Mouse (Mus musculus) liver, embryonic 12.5 days (tissue): ENCODE results near the gene Epn1. TPM values are rescaled to one million over a fixed set of nuclear protein-coding genes. Genes with fewer than 3 reads are reported as not detected.

ENCODE experiments used
- ATAC-seq: fragments of 200-750 bp; cut with Nextera tagmentation; 2 replicates; pipeline ENCODE4 v1.8.0; 2017; ENCODE audit warnings: moderate number of reproducible peaks, mild to moderate bottlenecking, moderate library complexity
- H3K27ac ChIP-seq: fragments of 300-500 bp; sonication (generic); 2 replicates; pipeline ENCODE4 v1.5.1; 2016; ENCODE audit warnings: mild to moderate bottlenecking
- H3K27me3 ChIP-seq: fragments of 300-500 bp; sonication (generic); replicated peaks from 2 replicates; pipeline ENCODE4 v1.6.1; 2016; ENCODE audit warnings: mild to moderate bottlenecking, moderate library complexity
- H3K36me3 ChIP-seq: fragments of 300-500 bp; sonication (generic); 2 replicates; pipeline ENCODE4 v1.6.1; 2016; ENCODE audit warnings: mild to moderate bottlenecking, moderate library complexity
- H3K4me1 ChIP-seq: fragments of 300-500 bp; sonication (generic); 2 replicates; pipeline ENCODE4 v1.6.1; 2016
- H3K4me2 ChIP-seq: fragments of 300-500 bp; sonication (generic); 2 replicates; pipeline ENCODE4 v1.6.1; 2016; ENCODE audit warnings: mild to moderate bottlenecking, moderate library complexity
- H3K4me3 ChIP-seq: fragments of 300-500 bp; sonication (generic); 2 replicates; pipeline ENCODE4 v1.5.1; 2016; ENCODE audit warnings: mild to moderate bottlenecking, moderate library complexity
- H3K9ac ChIP-seq: fragments of 300-500 bp; sonication (generic); 2 replicates; pipeline ENCODE4 v1.6.1; 2016; ENCODE audit warnings: mild to moderate bottlenecking, moderate library complexity
- H3K9me3 ChIP-seq: fragments of 300-500 bp; sonication (generic); replicated peaks from 2 replicates; pipeline ENCODE4 v1.6.1; 2016; ENCODE audit warnings: mild to moderate bottlenecking, moderate library complexity
- WGBS: fragments of 180-500 bp; shearing (Covaris S2); methylation state at CpG from one replicate; pipeline ENCODE4 v1.1.7; 2016; ENCODE audit not compliant: insufficient replicate concordance; 5-methylcytosine and 5-hydroxymethylcytosine counted together
- polyA plus RNA-seq: library from polyadenylated mRNA; unstranded; fragments of >200 nt; fragmentation: Nextera tagmentation; extraction: Ambion mirVana; gene quantifications from 2 replicates; pipeline ENCODE4 v1.2.1, GENCODE M21; 2016

Gene Epn1
- polyA plus RNA-seq, 1 experiment from 2014 or later, result 66.2 TPM

- no peak for ATAC-seq
- H3K36me3 ChIP-seq, result peaks cover 77% of the 10 kb centered on the region
- WGBS, result 89% methylated on average over 2 of the region's 2 CpGs
- H3K4me2 ChIP-seq, result peak overlapping the region; percentile 87
- H3K4me3 ChIP-seq, result peak overlapping the region; percentile 99
- no peaks in the 10 kb centered on the region for H3K27me3 ChIP-seq
- peaks cover 80% of the 10 kb centered on the region for H3K4me1 ChIP-seq
- peak overlapping the region; percentile 98 for H3K9ac ChIP-seq
- H3K9me3 ChIP-seq, result no peaks in the 10 kb centered on the region
- peak overlapping the region; percentile 97 for H3K27ac ChIP-seq
Observed at GRCm38 (mm10) chr7:5081939-5082338, 1.9 kb downstream of the Epn1 start.

GRCm38 (mm10) chr7:5083325-5084105, 3.5 kb downstream of the Epn1 start:
- no peak for ATAC-seq
- H3K27me3 ChIP-seq, result no peaks in the 10 kb centered on the region
- H3K9ac ChIP-seq, result no peak overlapping the region
- 0 out of 2 replicates have a peak overlapping the region, but pooled peaks have one; percentile 2 for H3K4me3 ChIP-seq
- H3K4me2 ChIP-seq, result peak overlapping the region; percentile 87
- H3K27ac ChIP-seq, result peak overlapping the region; percentile 36; the same call in 1 of the 2 replicates
- H3K9me3 ChIP-seq, result no peaks in the 10 kb centered on the region
- peaks cover 77% of the 10 kb centered on the region for H3K36me3 ChIP-seq
- 79% methylated on average over 18 of the region's 18 CpGs for WGBS
- H3K4me1 ChIP-seq, result peaks cover 75% of the 10 kb centered on the region

DNA sequence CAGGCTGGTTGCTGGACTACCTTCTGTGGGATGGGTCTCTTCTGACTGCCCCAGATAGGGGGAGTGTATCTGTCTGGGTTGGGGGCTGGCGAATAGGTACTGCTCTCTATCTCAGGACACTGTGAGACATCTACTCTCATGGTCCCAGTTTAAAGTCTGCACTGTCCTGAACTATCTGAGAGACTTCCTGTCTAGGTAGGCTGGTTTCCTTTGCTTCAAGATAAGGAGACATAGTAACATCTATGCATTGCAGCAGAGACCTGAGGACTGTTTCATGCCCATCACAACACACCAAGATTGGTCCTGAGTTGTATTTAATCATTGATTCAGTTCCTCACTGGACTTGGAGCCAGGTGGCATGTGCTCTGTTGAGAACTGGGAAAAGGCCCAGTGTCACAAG, 5.5 kb downstream of the Epn1 start:
- Histone ChIP-seq H3K36me3 (peaks cover 85% of the 10 kb centered on the region), H3K4me2 (no peak overlapping the region), H3K27me3 (no peaks in the 10 kb centered on the region), H3K27ac (no peak overlapping the region), H3K9me3 (no peaks in the 10 kb centered on the region), H3K9ac (no peak overlapping the region; the same call in 1 of the 2 replicates), H3K4me3 (no peak overlapping the region), H3K4me1 (peaks cover 64% of the 10 kb centered on the region)
- ATAC-seq, result no peak
- 28% methylated on average over 1 of the region's 1 CpGs for WGBS

DNA sequence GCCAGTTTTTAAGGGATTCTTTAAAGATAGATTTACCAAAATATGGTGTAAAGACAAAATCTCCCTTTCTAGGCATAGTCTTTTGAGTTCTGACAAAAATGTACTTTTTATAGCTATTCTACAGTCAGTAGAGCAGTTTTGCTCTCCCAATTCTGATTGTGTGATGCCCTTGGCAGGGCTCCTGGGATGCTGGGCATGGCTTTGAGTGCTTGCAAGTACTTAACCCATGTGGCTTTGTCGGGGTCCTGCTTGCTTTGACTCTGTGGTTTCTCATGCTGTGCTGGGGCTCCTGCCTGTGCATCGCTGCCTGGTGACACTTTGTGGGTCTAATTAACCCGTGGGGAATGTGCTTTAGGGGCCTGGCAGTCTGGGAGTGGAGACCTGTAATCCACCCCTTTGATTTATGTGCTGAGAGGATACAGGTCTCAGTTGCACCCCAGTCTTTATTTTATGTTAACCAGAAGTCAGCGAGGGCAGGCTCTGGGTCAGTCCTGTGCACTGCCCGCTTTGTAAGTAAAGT, 6.9 kb downstream of the Epn1 start:
- Histone ChIP-seq H3K4me1 (peaks cover 56% of the 10 kb centered on the region), H3K27ac (no peak overlapping the region), H3K27me3 (no peaks in the 10 kb centered on the region), H3K36me3 (peaks cover 98% of the 10 kb centered on the region), H3K4me2 (no peak overlapping the region), H3K9ac (no peak overlapping the region), H3K9me3 (no peaks in the 10 kb centered on the region), H3K4me3 (no peak overlapping the region)
- no peak for ATAC-seq
- 80% methylated on average over 5 of the region's 5 CpGs for WGBS

DNA sequence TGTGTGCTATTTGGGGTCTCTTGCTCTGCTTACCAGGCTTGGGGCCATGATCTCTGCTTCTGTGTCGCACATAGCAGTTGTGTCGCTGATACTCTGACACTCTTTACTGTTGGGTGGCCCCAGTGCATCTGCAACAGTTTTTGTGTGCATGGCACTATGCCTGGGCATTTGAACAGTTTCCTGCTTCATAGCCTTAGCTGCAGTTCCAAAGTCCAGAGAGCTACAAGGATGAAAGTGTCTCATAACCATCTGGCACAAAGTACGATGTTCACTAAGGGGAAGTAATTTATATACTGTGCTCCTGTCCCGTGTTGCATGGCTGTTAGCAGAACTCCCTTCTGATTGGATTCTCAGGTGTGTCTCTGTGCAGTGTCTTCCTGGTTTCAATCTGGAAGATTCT, 7.9 kb downstream of the Epn1 start:
- Histone ChIP-seq H3K27me3 (no peaks in the 10 kb centered on the region), H3K36me3 (peaks cover 99% of the 10 kb centered on the region), H3K4me3 (no peak overlapping the region), H3K4me1 (peaks cover 47% of the 10 kb centered on the region), H3K9me3 (no peaks in the 10 kb centered on the region), H3K27ac (no peak overlapping the region), H3K9ac (no peak overlapping the region), H3K4me2 (no peak overlapping the region)
- ATAC-seq, result no peak
- 80% methylated on average over 4 of the region's 4 CpGs for WGBS

DNA sequence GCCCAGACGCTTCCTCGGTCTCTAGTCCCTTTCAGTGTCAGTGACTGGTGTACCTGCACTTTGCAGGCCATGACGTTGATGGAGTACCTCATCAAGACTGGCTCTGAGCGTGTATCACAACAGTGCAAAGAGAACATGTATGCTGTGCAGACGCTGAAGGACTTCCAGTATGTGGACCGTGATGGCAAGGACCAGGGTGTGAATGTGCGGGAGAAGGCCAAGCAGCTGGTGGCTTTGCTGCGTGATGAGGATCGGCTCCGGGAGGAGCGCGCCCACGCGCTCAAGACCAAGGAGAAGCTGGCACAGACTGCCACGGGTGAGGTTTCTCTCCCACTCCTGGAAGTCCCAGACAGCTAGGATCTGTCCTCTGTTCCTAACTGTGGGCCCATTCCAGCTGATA, 9.8 kb downstream of the Epn1 start:
- peaks cover 99% of the 10 kb centered on the region for H3K36me3 ChIP-seq
- H3K9me3 ChIP-seq, result no peaks in the 10 kb centered on the region
- H3K4me1 ChIP-seq, result peaks cover 27% of the 10 kb centered on the region
- H3K4me3 ChIP-seq, result no peak overlapping the region
- ATAC-seq, result no peak
- no peak overlapping the region for H3K4me2 ChIP-seq
- no peak overlapping the region for H3K9ac ChIP-seq
- H3K27ac ChIP-seq, result no peak overlapping the region
- H3K27me3 ChIP-seq, result no peaks in the 10 kb centered on the region
- WGBS, result 91% methylated on average over 15 of the region's 15 CpGs

- H3K4me2 ChIP-seq, result no peak overlapping the region
- H3K36me3 ChIP-seq, result peaks cover 99% of the 10 kb centered on the region
- no peak for ATAC-seq
- no peak overlapping the region for H3K27ac ChIP-seq
- peaks cover 16% of the 10 kb centered on the region for H3K4me1 ChIP-seq
- no peak overlapping the region for H3K9ac ChIP-seq
- 87% methylated on average over 15 of the region's 15 CpGs for WGBS
- no peak overlapping the region for H3K4me3 ChIP-seq
- no peaks in the 10 kb centered on the region for H3K27me3 ChIP-seq
- H3K9me3 ChIP-seq, result no peaks in the 10 kb centered on the region
Observed at GRCm38 (mm10) chr7:5091008-5091728, 11.1 kb downstream of the Epn1 start.

DNA sequence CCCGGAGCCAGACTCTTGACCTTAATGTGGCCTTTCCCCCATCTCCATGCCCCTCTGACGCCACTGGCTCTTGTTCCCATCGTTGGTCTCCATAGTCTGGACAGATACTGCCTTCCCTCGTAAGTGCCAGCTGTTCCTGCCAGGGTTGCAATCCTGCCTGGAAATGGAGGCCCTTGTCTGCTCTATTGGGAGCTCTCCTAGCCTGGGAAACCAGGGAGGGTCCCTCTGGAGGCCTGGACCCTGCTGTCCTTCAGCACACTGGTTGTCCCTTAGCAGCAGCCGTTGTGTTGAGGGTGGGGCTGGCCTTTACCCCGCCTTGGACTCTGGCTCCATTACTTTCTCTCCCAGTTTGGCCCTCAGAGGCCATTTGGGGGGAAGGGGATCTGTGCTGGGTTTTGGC, 12.3 kb downstream of the Epn1 start:
- H3K4me1 ChIP-seq, result peaks cover 6% of the 10 kb centered on the region; the same call in 1 of the 2 replicates
- no peaks in the 10 kb centered on the region for H3K27me3 ChIP-seq

GRCm38 (mm10) chr7:5092831-5093510, 12.9 kb downstream of the Epn1 start:
- Histone ChIP-seq H3K36me3 (peaks cover 99% of the 10 kb centered on the region), H3K4me3 (no peak overlapping the region), H3K27me3 (no peaks in the 10 kb centered on the region), H3K9me3 (no peaks in the 10 kb centered on the region), H3K27ac (no peak overlapping the region), H3K4me1 (0 out of 2 replicates have a peak, but pooled peaks cover 2% of the 10 kb centered on the region), H3K4me2 (no peak overlapping the region), H3K9ac (no peak overlapping the region)
- no peak for ATAC-seq
- WGBS, result 85% methylated on average over 21 of the region's 21 CpGs

More for the DNA sequence above, 12.3 kb downstream of the Epn1 start:
- Histone ChIP-seq H3K9me3 (no peaks in the 10 kb centered on the region), H3K9ac (no peak overlapping the region), H3K27ac (no peak overlapping the region), H3K4me2 (no peak overlapping the region), H3K36me3 (peaks cover 99% of the 10 kb centered on the region), H3K4me3 (no peak overlapping the region)
- ATAC-seq, result no peak
- 85% methylated on average over 6 of the region's 6 CpGs for WGBS

GRCm38 (mm10) chr7:5098769-5099168, 18.7 kb downstream of the Epn1 start:
- Histone ChIP-seq H3K9ac (no peak overlapping the region), H3K9me3 (no peaks in the 10 kb centered on the region), H3K4me2 (no peak overlapping the region), H3K36me3 (peaks cover 56% of the 10 kb centered on the region), H3K4me3 (no peak overlapping the region), H3K27me3 (no peaks in the 10 kb centered on the region), H3K4me1 (no peaks in the 10 kb centered on the region), H3K27ac (no peak overlapping the region)
- ATAC-seq, result no peak
- 85% methylated on average over 5 of the region's 5 CpGs for WGBS

GRCm38 (mm10) chr7:5099796-5100195, 19.8 kb downstream of the Epn1 start:
- 72% methylated on average over 3 of the region's 3 CpGs for WGBS
- no peak overlapping the region for H3K9ac ChIP-seq
- ATAC-seq, result no peak
- H3K36me3 ChIP-seq, result peaks cover 46% of the 10 kb centered on the region
- no peaks in the 10 kb centered on the region for H3K4me1 ChIP-seq
- H3K4me3 ChIP-seq, result no peak overlapping the region
- no peak overlapping the region for H3K4me2 ChIP-seq
- no peaks in the 10 kb centered on the region for H3K27me3 ChIP-seq
- no peak overlapping the region for H3K27ac ChIP-seq
- H3K9me3 ChIP-seq, result no peaks in the 10 kb centered on the region
